10 mouse cellular contexts compared by ENCODE assay signal in the genomic region with DNA sequence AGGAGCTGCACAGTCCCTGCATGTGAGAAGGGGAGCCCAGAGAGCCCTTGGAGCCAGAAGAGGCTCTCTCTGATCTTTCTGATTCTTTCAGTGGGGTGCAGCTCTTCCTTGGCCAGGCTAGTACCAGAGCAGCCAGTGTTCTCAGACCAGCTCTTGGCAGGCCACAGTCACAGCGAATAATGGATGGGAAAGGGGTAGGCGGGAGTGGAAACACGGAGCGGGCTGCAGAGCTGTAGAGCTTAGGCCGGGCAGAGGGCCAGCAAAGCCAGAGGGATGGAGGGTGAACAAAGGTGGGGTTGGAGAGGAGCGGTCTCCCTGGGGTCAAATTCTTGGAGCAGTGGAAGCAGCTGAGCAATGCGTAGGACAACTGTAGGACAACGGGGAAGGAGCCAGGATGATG. TPM values are rescaled to one million over a fixed set of nuclear protein-coding genes. Genes with fewer than 3 reads are reported as not detected.
DNase-seq lines count a peak whose midpoint lies in the region; ATAC-seq lines count a peak whose summit lies in the region.
"Had no signal": no experiment of that assay in that cellular context is flagged by ENCODE, and none has a peak within 500 bp of the region (broad histone marks: within the 10 kb centered on the region; RNA-seq: fewer than 3 reads in every experiment).

No protein-coding gene starts in this region.

- H3K27me3 ChIP-seq in heart, embryonic 15.5 days = no peaks in the 10 kb centered on the region
- H3K27me3 ChIP-seq in midbrain, embryonic 11.5 days (ENCODE audit: control insufficient read depth, insufficient read depth, low read length) = no peaks in the 10 kb centered on the region
- H3K27me3 ChIP-seq in midbrain, embryonic 13.5 days = no peaks in the 10 kb centered on the region
- no peaks in the 10 kb centered on the region for H3K27me3 ChIP-seq in neural tube, embryonic 14.5 days (ENCODE audit: control insufficient read depth, insufficient read depth, low read length)
- H3K27me3 ChIP-seq in intestine, embryonic 16.5 days (replicated peaks; ENCODE audit: control insufficient read depth, insufficient read depth, low read length) = no peaks in the 10 kb centered on the region
- H3K27me3 ChIP-seq: midbrain, embryonic 12.5 days had no signal

- H3K9ac ChIP-seq in heart, embryonic 15.5 days = 0 out of 2 replicates have a peak overlapping the region, but pooled peaks have one; percentile 4
- H3K9ac ChIP-seq in midbrain, embryonic 11.5 days (ENCODE audit: low read length) = no peak overlapping the region
- H3K9ac ChIP-seq in midbrain, embryonic 13.5 days (replicated peaks) = no peak overlapping the region
- H3K9ac ChIP-seq in neural tube, embryonic 14.5 days (replicated peaks; ENCODE audit: low read depth, low read length) = no peak overlapping the region
- no peak overlapping the region; the same call in 1 of the 2 replicates for H3K9ac ChIP-seq in intestine, embryonic 16.5 days (ENCODE audit: low read depth, low read length)
- H3K9ac ChIP-seq: midbrain, embryonic 12.5 days had no signal

- WGBS in heart, embryonic 15.5 days = 18% methylated on average over 8 of the region's 8 CpGs
- 66% methylated on average over 8 of the region's 8 CpGs for WGBS in midbrain, embryonic 11.5 days
- 56% methylated on average over 8 of the region's 8 CpGs for WGBS in midbrain, embryonic 13.5 days
- 42% methylated on average over 8 of the region's 8 CpGs for WGBS in neural tube, embryonic 14.5 days
- WGBS in intestine, embryonic 16.5 days = 34% methylated on average over 8 of the region's 8 CpGs

- no peaks in the 10 kb centered on the region for H3K36me3 ChIP-seq in heart, embryonic 15.5 days
- no peaks in the 10 kb centered on the region for H3K36me3 ChIP-seq in midbrain, embryonic 11.5 days (ENCODE audit: control insufficient read depth, insufficient read depth, low read length)
- peaks cover 3% of the 10 kb centered on the region; the same call in 1 of the 2 replicates for H3K36me3 ChIP-seq in midbrain, embryonic 13.5 days
- H3K36me3 ChIP-seq in neural tube, embryonic 14.5 days (ENCODE audit: control insufficient read depth, insufficient read depth, low read length) = no peaks in the 10 kb centered on the region
- H3K36me3 ChIP-seq in intestine, embryonic 16.5 days (ENCODE audit: control insufficient read depth, insufficient read depth, low read length) = no peaks in the 10 kb centered on the region
- H3K36me3 ChIP-seq: midbrain, embryonic 12.5 days had no signal

- peak; percentile 58 for ATAC-seq in heart, embryonic 15.5 days (replicated peaks; ENCODE audit: insufficient number of reproducible peaks, insufficient read depth, low FRiP score, low read depth)
- ATAC-seq in midbrain, embryonic 11.5 days (ENCODE audit: low FRiP score) = no peak
- ATAC-seq in midbrain, embryonic 13.5 days = no peak; the same call in 1 of the 2 replicates
- ATAC-seq in neural tube, embryonic 14.5 days (ENCODE audit: low read depth) = peak; percentile 54
- ATAC-seq in intestine, embryonic 16.5 days = no peak

- H3K9me3 ChIP-seq in heart, embryonic 15.5 days (replicated peaks) = no peaks in the 10 kb centered on the region
- no peaks in the 10 kb centered on the region for H3K9me3 ChIP-seq in midbrain, embryonic 11.5 days (ENCODE audit: control insufficient read depth, low read length)
- H3K9me3 ChIP-seq in midbrain, embryonic 13.5 days = no peaks in the 10 kb centered on the region
- no peaks in the 10 kb centered on the region for H3K9me3 ChIP-seq in neural tube, embryonic 14.5 days (ENCODE audit: control insufficient read depth, low read length)
- H3K9me3 ChIP-seq in intestine, embryonic 16.5 days (ENCODE audit: control insufficient read depth, low read length) = no peaks in the 10 kb centered on the region
- H3K9me3 ChIP-seq: midbrain, embryonic 12.5 days had no signal

- peak; percentile 23 for DNase-seq in adrenal gland, postnatal 25 days
- DNase-seq in adrenal gland, postnatal 4 days (ENCODE audit: low spot score in 2 of 2) = no peak
- no peak for DNase-seq in heart, adult 8-10 months (ENCODE audit: low spot score)
- peak; percentile 80 for DNase-seq in midbrain, embryonic 11.5 days (ENCODE audit: low spot score, missing footprints)

- H3K4me2 ChIP-seq in heart, embryonic 15.5 days = peak overlapping the region; percentile 37; the same call in 1 of the 2 replicates
- no peak overlapping the region for H3K4me2 ChIP-seq in midbrain, embryonic 11.5 days
- no peak overlapping the region for H3K4me2 ChIP-seq in midbrain, embryonic 13.5 days (replicated peaks)
- no peak overlapping the region for H3K4me2 ChIP-seq in neural tube, embryonic 14.5 days (ENCODE audit: low read depth, low read length)
- H3K4me2 ChIP-seq in intestine, embryonic 16.5 days (ENCODE audit: low read depth, low read length) = no peak overlapping the region
- H3K4me2 ChIP-seq: midbrain, embryonic 12.5 days had no signal

- H3K4me1 ChIP-seq in heart, embryonic 15.5 days (replicated peaks) = peaks cover 11% of the 10 kb centered on the region
- no peaks in the 10 kb centered on the region for H3K4me1 ChIP-seq in midbrain, embryonic 11.5 days (ENCODE audit: control insufficient read depth, insufficient read depth, low read length)
- 0 out of 2 replicates have a peak, but pooled peaks cover 4% of the 10 kb centered on the region for H3K4me1 ChIP-seq in midbrain, embryonic 13.5 days (replicated peaks)
- peaks cover 4% of the 10 kb centered on the region; the same call in 1 of the 2 replicates for H3K4me1 ChIP-seq in neural tube, embryonic 14.5 days (ENCODE audit: control insufficient read depth, insufficient read depth, low read length)
- peaks cover 3% of the 10 kb centered on the region; the same call in 1 of the 2 replicates for H3K4me1 ChIP-seq in intestine, embryonic 16.5 days (ENCODE audit: control insufficient read depth, insufficient read depth, low read length)

- H3K27ac ChIP-seq in heart, embryonic 15.5 days = peak overlapping the region; percentile 31; the same call in 1 of the 2 replicates
- no peak overlapping the region for H3K27ac ChIP-seq in midbrain, embryonic 11.5 days (ENCODE audit: low read depth, low read length)
- no peak overlapping the region for H3K27ac ChIP-seq in midbrain, embryonic 13.5 days
- no peak overlapping the region for H3K27ac ChIP-seq in neural tube, embryonic 14.5 days (ENCODE audit: low read depth, low read length)
- H3K27ac ChIP-seq in intestine, embryonic 16.5 days (ENCODE audit: low read length) = no peak overlapping the region
- H3K27ac ChIP-seq: midbrain, embryonic 12.5 days had no signal

- no peak overlapping the region for H3K4me3 ChIP-seq in heart, embryonic 15.5 days
- H3K4me3 ChIP-seq in midbrain, embryonic 11.5 days (ENCODE audit: low read depth, low read length) = no peak overlapping the region
- H3K4me3 ChIP-seq in midbrain, embryonic 13.5 days (replicated peaks) = no peak overlapping the region
- H3K4me3 ChIP-seq in neural tube, embryonic 14.5 days (ENCODE audit: low read depth, low read length) = no peak overlapping the region
- H3K4me3 ChIP-seq in intestine, embryonic 16.5 days (ENCODE audit: low read length) = no peak overlapping the region
- H3K4me3 ChIP-seq: midbrain, embryonic 12.5 days had no signal

RNA-seq across cellular contexts. Expression of a gene that starts 5.2 kb away (rescaled TPM):
- not detected in 2 replicates for total RNA-seq in adrenal gland, postnatal 25 days (2021)
- not detected for total RNA-seq in adrenal gland, postnatal 4 days (2021)
- polyA plus RNA-seq in heart, embryonic 15.5 days (2015; fragmentation: Nextera tagmentation; extraction: Ambion mirVana) = not detected in 2 replicates
- not detected for total RNA-seq in heart, adult 8-10 months (2022)
- polyA plus RNA-seq in midbrain, embryonic 11.5 days (2014; fragmentation: Nextera tagmentation; extraction: Ambion mirVana) = not detected in 2 replicates
- not detected in 2 replicates for polyA plus RNA-seq in midbrain, embryonic 13.5 days (2015; fragmentation: Nextera tagmentation; extraction: Ambion mirVana)
- not detected in 2 replicates for polyA plus RNA-seq in neural tube, embryonic 14.5 days (2014; fragmentation: Nextera tagmentation; extraction: Ambion mirVana)
- not detected in 2 replicates for polyA plus RNA-seq in intestine, embryonic 16.5 days (2015; fragmentation: Nextera tagmentation; extraction: Ambion mirVana)
- polyA plus RNA-seq: gonadal fat pad, adult 2 months; midbrain, embryonic 12.5 days had no signal

RNA-seq across cellular contexts. Expression of a gene that starts 13.0 kb away (rescaled TPM):
- total RNA-seq in adrenal gland, postnatal 25 days (2021) = 45.8 and 49.1 TPM in 2 replicates
- total RNA-seq in adrenal gland, postnatal 4 days (2021) = 10 to 100 TPM; 46.3 to 47.0 TPM
- polyA plus RNA-seq in heart, embryonic 15.5 days (2015; fragmentation: Nextera tagmentation; extraction: Ambion mirVana) = 1.7 and 2.7 TPM in 2 replicates
- 10 to 100 TPM in 1 of 4 experiments, 1 to 10 TPM in 3; 8.7 to 11.1 (median 8.9) TPM for total RNA-seq in heart, adult 8-10 months (2022)
- polyA plus RNA-seq in midbrain, embryonic 11.5 days (2014; fragmentation: Nextera tagmentation; extraction: Ambion mirVana) = 5.2 and 6.0 TPM in 2 replicates
- polyA plus RNA-seq in midbrain, embryonic 13.5 days (2015; fragmentation: Nextera tagmentation; extraction: Ambion mirVana) = 6.2 and 6.4 TPM in 2 replicates
- 10.0 and 10.2 TPM in 2 replicates for polyA plus RNA-seq in neural tube, embryonic 14.5 days (2014; fragmentation: Nextera tagmentation; extraction: Ambion mirVana)
- polyA plus RNA-seq in intestine, embryonic 16.5 days (2015; fragmentation: Nextera tagmentation; extraction: Ambion mirVana) = 1.2 and 1.3 TPM in 2 replicates

RNA-seq across cellular contexts. Expression of a gene that starts 43.0 kb away (rescaled TPM):
- total RNA-seq in adrenal gland, postnatal 25 days (2021) = 18.0 and 26.1 TPM in 2 replicates
- 10 to 100 TPM; 30.8 to 32.6 TPM for total RNA-seq in adrenal gland, postnatal 4 days (2021)
- 14.2 and 16.2 TPM in 2 replicates for polyA plus RNA-seq in heart, embryonic 15.5 days (2015; fragmentation: Nextera tagmentation; extraction: Ambion mirVana)
- 10 to 100 TPM; 20.5 to 23.6 (median 21.5) TPM for total RNA-seq in heart, adult 8-10 months (2022)
- 21.0 and 21.7 TPM in 2 replicates for polyA plus RNA-seq in midbrain, embryonic 11.5 days (2014; fragmentation: Nextera tagmentation; extraction: Ambion mirVana)
- 10.9 and 12.1 TPM in 2 replicates for polyA plus RNA-seq in midbrain, embryonic 13.5 days (2015; fragmentation: Nextera tagmentation; extraction: Ambion mirVana)
- 13.2 and 14.9 TPM in 2 replicates for polyA plus RNA-seq in neural tube, embryonic 14.5 days (2014; fragmentation: Nextera tagmentation; extraction: Ambion mirVana)
- 22.0 and 22.3 TPM in 2 replicates for polyA plus RNA-seq in intestine, embryonic 16.5 days (2015; fragmentation: Nextera tagmentation; extraction: Ambion mirVana)

Comparison
In these comparisons a context has a peak if more than half of its experiments do, and no peak if none do; other contexts are left out.
1. DNase-seq: peak in adrenal gland, postnatal 25 days (single experiment) and midbrain, embryonic 11.5 days (single experiment); none in adrenal gland, postnatal 4 days (0 of 2) and heart, adult 8-10 months (single experiment).
2. ATAC-seq: peak in heart, embryonic 15.5 days (single experiment) and neural tube, embryonic 14.5 days (single experiment); none in midbrain, embryonic 11.5 days (single experiment), midbrain, embryonic 13.5 days (single experiment) and intestine, embryonic 16.5 days (single experiment).